Mouse (Mus musculus) liver, embryonic 14.5 days (tissue): Measurements from ENCODE around the gene Prss48. TPM values are rescaled to one million over a fixed set of nuclear protein-coding genes. Genes with fewer than 3 reads are reported as not detected.

ENCODE experiments used
- ATAC-seq: fragments of 200-750 bp; cut with Nextera tagmentation; 2 replicates; pipeline ENCODE4 v1.8.0; 2017; ENCODE audit warnings: moderate number of reproducible peaks, mild to moderate bottlenecking, moderate library complexity; ENCODE audit not compliant: insufficient read depth
- DNase-seq, 3 experiments: peaks; one replicate each; pipeline ENCODE4 v3.0.0-alpha.2; 2012 to 2013; ENCODE audit warnings: low read depth in 3 of 3, low spot score in 3 of 3
- H3K27ac ChIP-seq: fragments of 300-500 bp; sonication (generic); 2 replicates; pipeline ENCODE4 v1.5.1; 2014; ENCODE audit warnings: moderate library complexity, mild to moderate bottlenecking, control low read depth, inconsistent platforms
- H3K27me3 ChIP-seq: fragments of 300-500 bp; sonication (generic); 2 replicates; pipeline ENCODE4 v1.6.1; 2014; ENCODE audit warnings: mild to moderate bottlenecking, low read length, moderate library complexity; ENCODE audit not compliant: control insufficient read depth, insufficient read depth
- H3K36me3 ChIP-seq: fragments of 300-500 bp; sonication (generic); replicated peaks from 2 replicates; pipeline ENCODE4 v1.6.1; 2014; ENCODE audit warnings: low read depth; ENCODE audit not compliant: control insufficient read depth, insufficient read depth
- H3K4me1 ChIP-seq, 2 experiments: fragments of 200-500 bp in 1 of 2; fragments of 300-500 bp in 1 of 2; sonication (generic) in 1 of 2; replicated peaks; 2 replicates each; pipeline ENCODE4 v1.6.1; 2012 to 2014; ENCODE audit warnings: antibody characterized with exemption in 1 of 2, inconsistent platforms in 1 of 2, low read length in 1 of 2; ENCODE audit not compliant: control insufficient read depth in 2 of 2, insufficient read depth in 2 of 2
- H3K4me2 ChIP-seq: fragments of 300-500 bp; sonication (generic); 2 replicates; pipeline ENCODE4 v1.6.1; 2014; ENCODE audit warnings: low read depth, mild to moderate bottlenecking, control low read depth, moderate library complexity
- H3K4me3 ChIP-seq, 2 experiments: fragments of 200-500 bp in 1 of 2; fragments of 300-500 bp in 1 of 2; sonication (generic) in 1 of 2; 2 replicates each; pipeline ENCODE4 v1.5.1; 2012 to 2014; ENCODE audit warnings: low read depth in 2 of 2, low read length in 2 of 2, mild to moderate bottlenecking in 2 of 2, control low read depth in 1 of 2, inconsistent platforms in 1 of 2, moderate library complexity in 1 of 2; ENCODE audit not compliant: insufficient read depth in 1 of 2
- H3K9ac ChIP-seq: fragments of 300-500 bp; sonication (generic); replicated peaks from 2 replicates; pipeline ENCODE4 v1.6.1; 2014; ENCODE audit warnings: mild to moderate bottlenecking, control low read depth, moderate library complexity
- H3K9me3 ChIP-seq: fragments of 300-500 bp; sonication (generic); 2 replicates; pipeline ENCODE4 v1.6.1; 2016; ENCODE audit warnings: low read length, mixed read lengths; ENCODE audit not compliant: control insufficient read depth
- CTCF ChIP-seq: IDR thresholded peaks from 2 replicates; pipeline ENCODE4 v1.5.1; 2016; ENCODE audit warnings: antibody characterized with exemption, low read depth, control low read depth
- EP300 ChIP-seq: IDR thresholded peaks from 2 replicates; pipeline ENCODE4 v1.6.1; 2016; ENCODE audit warnings: antibody characterized with exemption, low read depth
- WGBS: fragments of 180-500 bp; shearing (Covaris S2); extraction: QIAGEN DNeasy Blood & Tissue Kit; methylation state at CpG from one replicate; pipeline ENCODE4 v1.1.7; 2014; ENCODE audit not compliant: insufficient replicate concordance; 5-methylcytosine and 5-hydroxymethylcytosine counted together
- polyA plus RNA-seq, 2 experiments: library from polyadenylated mRNA; depleted of rRNA in 1 of 2; stranded (reverse) in 1 of 2; unstranded in 1 of 2; fragments of >200 nt; fragmentation: Nextera tagmentation in 1 of 2; extraction: Ambion mirVana in 1 of 2; gene quantifications; 2 replicates each; pipeline versions ENCODE4 v1.2.1 to v1.2.3; 2012 to 2014

The Prss48 gene
- polyA plus RNA-seq, 2 experiments: not detected

DNA sequence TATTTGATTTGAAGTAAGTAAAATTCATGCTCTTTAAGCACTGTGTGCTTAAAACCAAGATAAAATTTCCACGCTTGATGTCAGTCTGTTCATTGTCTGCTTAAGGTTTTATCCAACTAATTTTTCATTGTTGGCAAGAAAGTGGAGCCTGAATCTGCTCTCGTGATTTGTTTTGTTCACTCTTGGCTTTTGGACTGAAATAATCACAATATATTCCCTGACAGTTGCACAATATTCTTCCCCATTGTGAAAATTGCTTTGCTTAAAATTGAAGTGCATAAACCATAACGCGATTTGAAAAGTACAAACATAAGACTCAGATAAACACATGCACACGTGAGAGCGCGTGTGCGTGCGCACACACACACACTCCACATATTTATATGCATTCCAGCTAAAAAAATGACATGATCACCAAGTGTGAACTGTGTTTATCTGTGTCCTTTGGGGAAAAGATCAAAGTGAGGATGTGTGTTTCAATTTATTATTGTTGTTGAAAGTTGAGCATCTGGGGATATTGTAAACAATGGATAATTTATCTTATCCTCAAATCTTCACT is 35.7 kb upstream of the Prss48 start:
- Histone ChIP-seq H3K27ac (no peak overlapping the region), H3K4me1 (no peaks in the 10 kb centered on the region), H3K4me3 (no peak overlapping the region), H3K27me3 (no peaks in the 10 kb centered on the region), H3K4me2 (no peak overlapping the region), H3K9me3 (no peaks in the 10 kb centered on the region), H3K36me3 (no peaks in the 10 kb centered on the region), H3K9ac (no peak overlapping the region)
- ATAC-seq (no peak), DNase-seq (no peak)
- 82% methylated on average over 9 of the region's 9 CpGs for WGBS
- no peak for TF ChIP-seq CTCF

DNA sequence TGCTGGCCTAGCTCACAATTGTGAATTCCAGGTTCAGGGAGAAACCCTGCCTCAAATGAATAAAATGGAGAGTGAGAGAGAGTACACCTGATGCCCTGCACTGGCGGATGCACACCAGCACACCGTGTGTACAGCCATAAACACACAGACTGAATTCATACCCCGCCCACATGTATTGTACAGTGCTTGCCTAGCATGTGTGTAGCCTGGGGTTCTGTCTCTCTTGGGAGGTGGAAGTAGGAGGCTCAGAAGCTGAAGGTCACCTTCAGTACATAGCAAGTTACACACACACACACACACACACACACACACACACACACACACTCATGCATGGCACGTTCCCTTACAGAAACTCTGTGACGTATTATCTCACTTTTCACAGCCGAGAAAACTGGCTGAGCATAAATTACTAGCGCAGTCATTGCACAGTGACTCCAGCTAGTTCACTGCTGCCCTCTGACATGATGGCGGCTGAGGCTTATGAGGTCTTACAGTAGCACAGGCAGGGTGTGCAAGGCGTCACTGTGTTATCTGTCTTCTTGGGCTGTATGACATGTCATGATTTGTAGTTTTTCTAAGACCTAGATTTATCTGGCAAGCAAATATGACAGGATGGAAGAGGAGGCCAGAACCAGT is 31.3 kb upstream of the Prss48 start:
- ATAC-seq: no peak; the same call in 1 of the 2 replicates
- no peaks in the 10 kb centered on the region for H3K36me3 ChIP-seq
- H3K4me1 ChIP-seq: no peaks in the 10 kb centered on the region
- no peaks in the 10 kb centered on the region for H3K27me3 ChIP-seq
- H3K27ac ChIP-seq: no peak overlapping the region
- DNase-seq: no peak
- 64% methylated on average over 9 of the region's 9 CpGs for WGBS
- TF ChIP-seq CTCF: no peak
- no peak for TF ChIP-seq EP300
- no peak overlapping the region for H3K4me3 ChIP-seq
- no peaks in the 10 kb centered on the region for H3K9me3 ChIP-seq
- H3K9ac ChIP-seq: no peak overlapping the region
- no peak overlapping the region for H3K4me2 ChIP-seq

DNA sequence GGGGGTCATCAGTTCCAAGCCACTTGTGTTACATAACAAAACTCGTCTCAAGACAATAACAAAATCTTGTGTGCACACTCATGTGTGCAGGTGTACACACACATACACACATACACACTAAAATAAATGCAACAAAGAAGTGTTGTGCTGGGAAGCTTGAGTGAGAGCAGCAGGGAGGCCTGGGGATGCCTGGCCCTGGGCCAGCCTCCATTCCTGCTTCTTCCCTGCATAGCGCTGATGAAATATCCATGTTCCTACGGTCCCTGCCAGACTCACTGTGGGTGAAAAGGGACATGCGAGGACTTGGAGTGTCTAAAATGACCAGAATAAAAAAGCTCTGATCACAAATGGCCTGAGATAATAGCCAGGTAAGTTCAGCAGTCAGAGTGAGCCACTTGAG is 28.3 kb upstream of the Prss48 start:
- H3K9me3 ChIP-seq: no peaks in the 10 kb centered on the region
- no peak overlapping the region for H3K9ac ChIP-seq
- H3K36me3 ChIP-seq: no peaks in the 10 kb centered on the region
- no peak overlapping the region for H3K27ac ChIP-seq
- WGBS: 82% methylated on average over 4 of the region's 4 CpGs
- no peak overlapping the region for H3K4me2 ChIP-seq
- ATAC-seq (no peak), DNase-seq (no peak)
- H3K27me3 ChIP-seq: no peaks in the 10 kb centered on the region
- H3K4me1 ChIP-seq: no peaks in the 10 kb centered on the region
- H3K4me3 ChIP-seq: no peak overlapping the region
- TF ChIP-seq CTCF (no peak), EP300 (no peak)

DNA sequence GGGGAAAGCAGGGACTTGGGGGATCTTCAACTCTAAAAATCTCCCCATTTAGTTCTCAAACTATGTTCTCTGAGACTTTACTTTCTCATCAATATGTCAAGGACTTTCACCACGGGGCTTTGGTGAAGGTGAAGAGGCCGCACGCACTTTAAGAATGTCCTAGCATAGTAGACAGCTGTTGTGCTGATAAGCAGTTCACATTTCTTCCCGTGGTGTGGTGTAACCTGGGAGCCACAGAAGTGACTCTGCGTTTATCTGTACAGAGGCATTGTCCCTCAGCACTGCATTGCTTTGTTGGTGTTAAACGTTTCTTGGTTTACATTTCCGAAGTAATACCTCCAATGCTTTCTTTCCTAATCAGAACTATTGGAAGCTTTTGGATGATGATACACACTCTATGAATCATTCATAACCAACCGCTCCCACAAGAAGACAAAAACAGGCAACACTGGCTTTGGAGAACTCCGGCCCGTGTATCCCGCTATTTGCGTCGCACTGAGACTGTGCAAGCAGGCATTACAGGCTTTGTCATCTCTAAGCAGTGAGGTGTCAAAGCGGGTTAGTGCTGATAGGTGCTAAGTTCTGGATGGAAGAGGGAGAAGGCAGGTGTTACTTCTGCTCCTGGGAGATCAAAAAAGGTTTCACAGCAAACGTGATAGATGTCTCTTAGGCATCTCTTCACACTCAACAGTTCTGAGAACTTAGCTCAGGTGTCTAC is 26.5 kb upstream of the Prss48 start:
- TF ChIP-seq CTCF: no peak
- no peak for TF ChIP-seq EP300
- no peaks in the 10 kb centered on the region for H3K27me3 ChIP-seq
- no peaks in the 10 kb centered on the region for H3K36me3 ChIP-seq
- H3K9me3 ChIP-seq: no peaks in the 10 kb centered on the region
- no peak overlapping the region for H3K9ac ChIP-seq
- no peaks in the 10 kb centered on the region for H3K4me1 ChIP-seq
- ATAC-seq: peak; percentile 48; the same call in 1 of the 2 replicates
- H3K4me2 ChIP-seq: no peak overlapping the region
- no peak overlapping the region for H3K27ac ChIP-seq
- DNase-seq: no peak
- 51% methylated on average over 15 of the region's 15 CpGs for WGBS
- H3K4me3 ChIP-seq: no peak overlapping the region

DNA sequence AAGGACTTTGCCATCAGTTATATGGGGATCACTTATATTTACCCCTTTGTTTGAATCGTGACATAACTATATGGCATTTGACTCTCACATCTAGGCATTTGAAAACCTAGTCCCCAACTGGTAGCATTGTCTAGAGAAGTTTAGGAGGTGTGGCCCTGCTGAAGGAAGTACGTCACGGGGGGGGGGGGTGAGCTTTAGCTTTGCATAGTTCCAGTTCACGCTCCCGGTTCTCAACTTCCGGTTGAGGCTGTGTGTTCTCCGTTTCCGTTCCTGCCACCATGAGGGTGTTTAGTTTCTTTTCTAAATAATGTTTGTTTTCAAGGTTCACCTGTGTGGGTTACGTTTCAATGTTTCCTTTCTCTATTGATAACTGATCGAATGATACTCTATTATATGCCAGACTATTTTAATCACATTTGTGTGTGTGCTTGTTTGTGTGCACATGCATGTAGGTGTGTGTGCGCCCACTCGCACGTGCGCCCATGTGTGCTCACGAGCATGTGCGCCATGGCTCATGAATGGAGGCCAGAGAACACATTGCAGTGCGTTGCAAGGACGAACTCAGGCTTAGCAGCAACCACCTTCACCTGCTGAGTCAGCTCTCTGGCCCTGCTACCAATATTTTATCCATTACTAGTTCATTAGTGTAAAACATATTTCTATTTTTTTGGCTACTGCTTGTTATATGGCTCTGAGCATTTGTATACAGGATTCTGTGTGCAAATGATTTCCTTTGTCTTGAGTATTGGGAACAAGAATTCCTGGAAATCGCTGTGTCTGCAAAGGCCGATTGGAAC is 23.2 kb upstream of the Prss48 start:
- H3K27me3 ChIP-seq: no peaks in the 10 kb centered on the region
- H3K9me3 ChIP-seq: no peaks in the 10 kb centered on the region
- DNase-seq (no peak), ATAC-seq (no peak)
- H3K9ac ChIP-seq: no peak overlapping the region
- WGBS: 79% methylated on average over 20 of the region's 20 CpGs
- no peak overlapping the region for H3K4me2 ChIP-seq
- no peak overlapping the region for H3K27ac ChIP-seq
- no peaks in the 10 kb centered on the region for H3K36me3 ChIP-seq
- H3K4me3 ChIP-seq: no peak overlapping the region
- no peaks in the 10 kb centered on the region for H3K4me1 ChIP-seq
- TF ChIP-seq CTCF (no peak), EP300 (no peak)
